Mouse (Mus musculus) heart, postnatal 0 days (tissue): Measurements from ENCODE around the gene Tspo2. TPM values are rescaled to one million over a fixed set of nuclear protein-coding genes. Genes with fewer than 3 reads are reported as not detected.
A peak's percentile ranks its signal among the peaks of the same experiment; 100 is the strongest.

Experiments used
- ATAC-seq: fragments of 200-750 bp; cut with Nextera tagmentation; 2 replicates; pipeline ENCODE4 v1.8.0; 2017; ENCODE audit warnings: low read depth, moderate number of reproducible peaks, moderate library complexity; ENCODE audit not compliant: insufficient read depth
- DNase-seq: peaks from one replicate; pipeline ENCODE4 v3.0.0-alpha.2; 2016; ENCODE audit warnings: low spot score
- H3K27ac ChIP-seq: fragments of 300-500 bp; sonication (generic); 2 replicates; pipeline ENCODE4 v1.5.1; 2014; ENCODE audit warnings: low read depth, mild to moderate bottlenecking
- H3K27me3 ChIP-seq: fragments of 300-500 bp; sonication (generic); 2 replicates; pipeline ENCODE4 v1.6.1; 2014; ENCODE audit warnings: low read length, mixed read lengths; ENCODE audit not compliant: control insufficient read depth, insufficient read depth
- H3K36me3 ChIP-seq: fragments of 300-500 bp; sonication (generic); replicated peaks from 2 replicates; pipeline ENCODE4 v1.6.1; 2014; ENCODE audit warnings: low read length, mixed read lengths; ENCODE audit not compliant: control insufficient read depth, insufficient read depth
- H3K4me1 ChIP-seq: fragments of 300-500 bp; sonication (generic); 2 replicates; pipeline ENCODE4 v1.6.1; 2014; ENCODE audit warnings: antibody characterized with exemption; ENCODE audit not compliant: control insufficient read depth, insufficient read depth
- H3K4me2 ChIP-seq: fragments of 300-500 bp; sonication (generic); 2 replicates; pipeline ENCODE4 v1.6.1; 2014; ENCODE audit warnings: low read depth, mild to moderate bottlenecking, low read length, moderate library complexity
- H3K4me3 ChIP-seq: fragments of 300-500 bp; sonication (generic); 2 replicates; pipeline ENCODE4 v1.5.1; 2014; ENCODE audit warnings: low read depth, low read length
- H3K9ac ChIP-seq: fragments of 300-500 bp; sonication (generic); replicated peaks from 2 replicates; pipeline ENCODE4 v1.6.1; 2014; ENCODE audit warnings: low read depth, low read length, mixed read lengths
- H3K9me3 ChIP-seq: fragments of 300-500 bp; sonication (generic); replicated peaks from 2 replicates; pipeline ENCODE4 v1.6.1; 2016; ENCODE audit warnings: low read length; ENCODE audit not compliant: control insufficient read depth
- CTCF ChIP-seq: IDR thresholded peaks from 2 replicates; pipeline ENCODE4 v1.5.1; 2016; ENCODE audit warnings: antibody characterized with exemption, control low read depth, low read depth
- EP300 ChIP-seq: IDR thresholded peaks from 2 replicates; pipeline ENCODE4 v1.6.1; 2016; ENCODE audit warnings: antibody characterized with exemption, low read depth
- WGBS: fragments of 180-500 bp; shearing (Covaris S2); extraction: QIAGEN DNeasy Blood & Tissue Kit; methylation state at CpG from one replicate; pipeline ENCODE4 v1.1.7; 2014; 5-methylcytosine and 5-hydroxymethylcytosine counted together
- polyA plus RNA-seq: library from polyadenylated mRNA; unstranded; fragments of >200 nt; fragmentation: Nextera tagmentation; extraction: Ambion mirVana; gene quantifications from 2 replicates; pipeline ENCODE4 v1.2.1, GENCODE M21; 2015
- total RNA-seq: library from RNA; depleted of rRNA; stranded (reverse); fragments of >200 nt; gene quantifications from 2 replicates; pipeline ENCODE4 v1.2.3, GENCODE M21; 2014; ENCODE audit warnings: low replicate concordance; rRNA removed

Tspo2 gene
- total and polyA plus RNA-seq, 2 experiments from 2014 or later = 0.75 TPM; not detected in 1

DNA sequence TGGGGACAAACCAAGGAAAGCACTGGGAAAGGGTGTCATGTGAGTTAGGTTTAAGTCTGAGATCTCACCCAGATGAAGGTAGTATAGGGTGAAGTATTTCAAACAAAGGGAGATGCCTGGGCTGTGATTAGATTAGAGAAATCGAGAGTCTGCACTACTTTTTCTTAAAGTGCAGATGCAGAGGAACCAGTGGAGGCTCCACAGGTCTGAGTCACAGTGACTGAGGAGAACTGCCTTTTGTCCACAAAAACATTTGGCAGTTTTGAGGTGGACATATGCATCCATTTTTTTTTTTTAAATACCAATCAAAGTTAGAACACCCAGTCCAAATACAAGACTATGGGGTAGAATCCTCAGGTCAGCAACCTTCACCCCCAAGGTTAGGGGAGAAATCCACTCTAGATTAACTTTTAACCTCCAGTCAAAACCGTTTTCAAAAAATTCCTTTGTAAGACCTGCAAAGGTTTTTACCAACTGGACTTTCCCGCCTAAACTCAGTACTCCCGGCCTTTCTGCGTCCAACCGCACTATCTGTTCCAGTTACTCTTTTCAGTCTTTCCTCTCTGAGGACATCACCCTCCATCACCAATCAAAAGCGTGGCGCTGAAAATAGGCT is 43.3 kb downstream of the Tspo2 start:
- peak overlapping the region; percentile 99 for H3K27ac ChIP-seq
- H3K36me3 ChIP-seq = 0 out of 2 replicates have a peak, but pooled peaks cover 3% of the 10 kb centered on the region
- DNase-seq (no peak), ATAC-seq (no peak)
- peak overlapping the region; percentile 87 for H3K4me3 ChIP-seq
- H3K4me2 ChIP-seq = peak overlapping the region; percentile 78
- TF ChIP-seq EP300 = no peak
- TF ChIP-seq CTCF = no peak
- peak overlapping the region; percentile 96 for H3K9ac ChIP-seq
- no peaks in the 10 kb centered on the region for H3K27me3 ChIP-seq
- WGBS = 4% methylated on average over 8 of the region's 8 CpGs
- H3K9me3 ChIP-seq = no peaks in the 10 kb centered on the region
- peaks cover 31% of the 10 kb centered on the region for H3K4me1 ChIP-seq

DNA sequence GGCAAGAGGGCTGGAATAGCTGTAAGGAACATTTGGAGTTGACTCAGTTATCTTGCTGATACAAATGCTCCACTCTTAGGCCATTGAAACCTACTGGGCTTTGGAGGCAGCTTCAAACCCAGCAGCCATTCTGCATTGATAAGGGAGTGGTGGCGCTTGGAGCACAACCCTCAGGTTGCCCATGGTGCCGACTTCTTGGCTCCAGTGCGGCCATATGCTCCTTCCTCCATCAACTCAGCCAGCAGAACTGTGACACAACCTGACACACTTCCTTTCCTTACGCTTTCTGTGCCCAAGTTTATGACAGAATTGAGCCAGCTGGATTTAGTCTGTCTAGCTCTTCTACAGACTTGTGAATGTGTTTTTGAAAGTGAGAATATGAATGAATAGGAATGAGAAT is 44.2 kb downstream of the Tspo2 start:
- no peaks in the 10 kb centered on the region for H3K9me3 ChIP-seq
- 0 out of 2 replicates have a peak overlapping the region, but pooled peaks have one; percentile 78 for H3K4me2 ChIP-seq
- H3K4me1 ChIP-seq = peaks cover 31% of the 10 kb centered on the region
- ATAC-seq (no peak), DNase-seq (no peak)
- 0 out of 2 replicates have a peak overlapping the region, but pooled peaks have one; percentile 39 for H3K27ac ChIP-seq
- 61% methylated on average over 4 of the region's 4 CpGs for WGBS
- H3K27me3 ChIP-seq = no peaks in the 10 kb centered on the region
- no peak overlapping the region for H3K9ac ChIP-seq
- H3K4me3 ChIP-seq = no peak overlapping the region
- TF ChIP-seq EP300 = no peak
- TF ChIP-seq CTCF = no peak
- H3K36me3 ChIP-seq = no peaks in the 10 kb centered on the region

DNA sequence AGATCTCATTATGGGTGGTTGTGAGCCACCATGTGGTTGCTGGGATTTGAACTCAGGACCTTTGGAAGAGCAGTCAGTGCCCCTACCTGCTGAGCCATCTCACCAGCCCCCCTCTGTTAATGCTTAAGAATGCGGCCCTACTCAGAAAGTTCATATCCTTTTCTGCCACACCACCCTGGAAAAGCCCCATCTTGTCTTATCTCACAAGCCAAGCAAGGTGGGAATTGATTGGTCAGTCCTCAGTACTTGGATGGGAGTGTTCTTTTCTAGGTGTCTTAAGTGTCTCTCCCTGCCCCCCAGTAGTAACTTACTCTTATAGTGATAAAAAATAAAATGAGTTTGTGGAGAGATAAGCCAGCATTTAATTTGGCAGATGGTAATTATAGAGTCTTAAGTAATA is 46.6 kb downstream of the Tspo2 start:
- Histone ChIP-seq H3K36me3 (peaks cover 7% of the 10 kb centered on the region), H3K4me3 (no peak overlapping the region), H3K27ac (no peak overlapping the region), H3K27me3 (no peaks in the 10 kb centered on the region), H3K4me1 (peaks cover 30% of the 10 kb centered on the region), H3K4me2 (no peak overlapping the region), H3K9ac (no peak overlapping the region), H3K9me3 (no peaks in the 10 kb centered on the region)
- no peak for TF ChIP-seq CTCF
- TF ChIP-seq EP300 = no peak
- ATAC-seq (no peak), DNase-seq (no peak)
- WGBS = 69% methylated on average over 1 of the region's 1 CpGs

DNA sequence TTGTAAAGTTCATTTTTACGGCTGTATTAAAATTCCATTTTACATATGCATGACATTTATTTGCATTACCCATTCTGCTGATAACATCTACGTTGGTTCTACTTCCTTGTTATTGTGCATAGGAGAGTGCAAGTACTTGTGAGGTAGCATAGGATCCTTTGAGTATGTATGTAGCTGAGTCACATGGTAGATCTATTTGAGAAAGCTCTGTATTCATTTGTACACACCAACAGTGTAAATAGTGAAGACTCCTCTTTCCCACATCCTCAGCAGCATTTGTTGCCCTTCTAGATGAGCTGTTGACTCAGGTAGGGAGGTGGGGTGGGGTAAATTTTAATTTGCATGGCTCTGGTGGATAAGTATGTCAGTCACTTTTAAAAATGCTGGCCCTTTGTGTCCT is 47.5 kb downstream of the Tspo2 start:
- H3K36me3 ChIP-seq = peaks cover 16% of the 10 kb centered on the region
- H3K9me3 ChIP-seq = no peaks in the 10 kb centered on the region
- no peak overlapping the region for H3K9ac ChIP-seq
- ATAC-seq (no peak), DNase-seq (no peak)
- no peak overlapping the region for H3K27ac ChIP-seq
- H3K27me3 ChIP-seq = no peaks in the 10 kb centered on the region
- H3K4me1 ChIP-seq = peaks cover 30% of the 10 kb centered on the region
- no peak for TF ChIP-seq CTCF
- no peak for TF ChIP-seq EP300
- H3K4me2 ChIP-seq = no peak overlapping the region
- H3K4me3 ChIP-seq = no peak overlapping the region
- WGBS = 87% methylated on average over 2 of the region's 2 CpGs

DNA sequence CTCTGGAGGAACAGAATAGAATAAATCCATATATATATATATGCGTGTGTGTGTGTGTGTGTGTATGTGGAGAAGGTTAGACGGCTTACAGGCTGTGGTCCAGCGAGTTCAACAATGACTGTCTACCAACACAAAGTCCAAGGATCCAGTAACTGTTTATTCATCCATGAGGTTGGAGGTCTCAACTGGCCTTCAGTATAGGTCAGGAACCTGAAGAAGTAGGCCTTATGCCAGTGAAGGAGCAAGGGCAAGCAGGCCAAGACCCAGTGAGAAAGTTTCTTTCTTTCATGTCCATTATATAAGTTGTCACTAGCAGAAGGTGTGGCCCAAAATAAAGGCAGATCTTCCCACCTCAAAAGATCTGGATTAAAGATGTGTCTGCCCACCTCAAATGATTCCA is 48.6 kb downstream of the Tspo2 start:
- Histone ChIP-seq H3K9me3 (no peaks in the 10 kb centered on the region), H3K9ac (no peak overlapping the region), H3K27ac (no peak overlapping the region), H3K27me3 (no peaks in the 10 kb centered on the region), H3K4me1 (peaks cover 23% of the 10 kb centered on the region), H3K36me3 (peaks cover 27% of the 10 kb centered on the region), H3K4me3 (no peak overlapping the region), H3K4me2 (no peak overlapping the region)
- no peak for TF ChIP-seq EP300
- no peak for TF ChIP-seq CTCF
- no peak for ATAC-seq
- WGBS = 92% methylated on average over 3 of the region's 3 CpGs
- no peak for DNase-seq

DNA sequence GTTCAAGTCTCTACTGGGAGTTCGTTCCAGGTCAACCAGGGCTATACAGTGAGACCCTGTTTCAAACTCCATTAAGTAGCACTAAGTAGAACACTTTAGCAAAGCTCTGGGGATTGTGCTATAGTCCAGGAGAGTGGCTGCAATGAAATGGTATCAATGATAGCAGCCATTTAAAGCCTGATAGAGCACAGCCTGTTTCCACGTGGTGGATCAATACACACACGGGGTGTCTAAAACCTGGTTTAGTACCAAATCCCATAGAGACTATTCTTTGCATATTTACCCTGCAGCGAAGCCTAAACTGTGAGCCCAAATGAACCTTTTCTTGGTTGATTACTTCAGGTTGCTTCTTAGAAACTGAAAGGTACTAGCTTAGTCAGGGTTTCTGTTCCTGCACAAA is 49.6 kb downstream of the Tspo2 start:
- no peak for ATAC-seq
- no peak overlapping the region for H3K4me2 ChIP-seq
- no peak for TF ChIP-seq EP300
- no peak for TF ChIP-seq CTCF
- H3K9ac ChIP-seq = no peak overlapping the region
- no peak overlapping the region for H3K27ac ChIP-seq
- peaks cover 37% of the 10 kb centered on the region for H3K36me3 ChIP-seq
- no peaks in the 10 kb centered on the region for H3K9me3 ChIP-seq
- WGBS = 85% methylated on average over 4 of the region's 4 CpGs
- H3K27me3 ChIP-seq = no peaks in the 10 kb centered on the region
- DNase-seq = no peak
- no peak overlapping the region for H3K4me3 ChIP-seq
- peaks cover 13% of the 10 kb centered on the region; the same call in 1 of the 2 replicates for H3K4me1 ChIP-seq

Other genes with a start within 250 kb of the Tspo2 start
- 1.6 TPM in 1 of 2 replicates, not detected in the other for gene Trem1, start 218.8 kb downstream of the Tspo2 start, total RNA-seq
- 0.04 TPM in 2 replicates for gene Trem1, start 218.8 kb downstream of the Tspo2 start, polyA plus RNA-seq
- not detected in 2 replicates for gene Trem3, start 203.7 kb downstream of the Tspo2 start, total RNA-seq
- 0.11 and 0.15 TPM in 2 replicates for gene Trem3, start 203.7 kb downstream of the Tspo2 start, polyA plus RNA-seq
- gene Treml4, start 187.2 kb downstream of the Tspo2 start, total RNA-seq = 0.19 TPM in 1 of 2 replicates, not detected in the other
- 0.36 and 0.44 TPM in 2 replicates for gene Treml4, start 187.2 kb downstream of the Tspo2 start, polyA plus RNA-seq
- 0.15 and 7.9 TPM in 2 replicates for gene Treml2, start 152.0 kb downstream of the Tspo2 start, total RNA-seq
- not detected in 2 replicates for gene Treml2, start 152.0 kb downstream of the Tspo2 start, polyA plus RNA-seq
- gene B430306N03Rik, start 135.4 kb downstream of the Tspo2 start, total RNA-seq = 0.23 and 0.31 TPM in 2 replicates
- gene B430306N03Rik, start 135.4 kb downstream of the Tspo2 start, polyA plus RNA-seq = 0.16 and 0.18 TPM in 2 replicates
- gene Trem2, start 105.1 kb downstream of the Tspo2 start, total RNA-seq = 1.2 and 3.5 TPM in 2 replicates
- gene Trem2, start 105.1 kb downstream of the Tspo2 start, polyA plus RNA-seq = 2.7 and 3.5 TPM in 2 replicates
- 2.9 TPM in 1 of 2 replicates, not detected in the other for gene Treml1, start 91.6 kb downstream of the Tspo2 start, total RNA-seq
- gene Treml1, start 91.6 kb downstream of the Tspo2 start, polyA plus RNA-seq = 0.44 and 0.57 TPM in 2 replicates
- gene Nfya, start 41.6 kb downstream of the Tspo2 start, total RNA-seq = 19.0 and 27.4 TPM in 2 replicates
- gene Nfya, start 41.6 kb downstream of the Tspo2 start, polyA plus RNA-seq = 4.7 and 5.5 TPM in 2 replicates
- 7.1 and 12.9 TPM in 2 replicates for gene Oard1, start 41.5 kb downstream of the Tspo2 start, total RNA-seq
- 30.3 and 31.4 TPM in 2 replicates for gene Oard1, start 41.5 kb downstream of the Tspo2 start, polyA plus RNA-seq
- gene Apobec2, start 18.6 kb downstream of the Tspo2 start, total RNA-seq = 319 and 325 TPM in 2 replicates
- gene Apobec2, start 18.6 kb downstream of the Tspo2 start, polyA plus RNA-seq = 265 and 267 TPM in 2 replicates
- gene Unc5cl, start 3.4 kb upstream of the Tspo2 start, total RNA-seq = 1.4 TPM in 1 of 2 replicates, not detected in the other
- gene Unc5cl, start 3.4 kb upstream of the Tspo2 start, polyA plus RNA-seq = 0.14 TPM in 1 of 2 replicates, not detected in the other